Mouse (Mus musculus): ENCODE results near the gene Slc38a4.

GRCm38 (mm10) chr15:97003851-97004524 is 51.8 kb downstream of the Slc38a4 start:
- no peak for TF ChIP-seq CTCF (IDR thresholded peaks at IDR 0.05; ENCODE audit: low read depth, low read length)
- TF ChIP-seq GATA1 (IDR thresholded peaks at IDR 0.05; ENCODE audit: borderline replicate concordance, low read length): no peak

Data from G1E (cell line).